Comparison of ENCODE assay signal across 7 mouse cellular contexts in genomic region chr9:67049836-67050235, GRCm38 (mm10). TPM values are rescaled to one million over a fixed set of nuclear protein-coding genes. Genes with fewer than 3 reads are reported as not detected.
A peak's percentile ranks its signal among the peaks of the same experiment; 100 is the strongest.
DNase-seq lines count a peak whose midpoint lies in the region; ATAC-seq and TF ChIP-seq lines count a peak whose summit lies in the region.

No protein-coding gene starts in this region.

- peak overlapping the region; percentile 72 for H3K4me3 ChIP-seq in lung, embryonic 15.5 days
- H3K4me3 ChIP-seq in forebrain, embryonic 14.5 days (ENCODE audit: low read depth, low read length), result peak overlapping the region; percentile 44
- peak overlapping the region; percentile 67 for H3K4me3 ChIP-seq in limb, embryonic 15.5 days
- peak overlapping the region; percentile 86 for H3K4me3 ChIP-seq in stomach, postnatal 0 days (ENCODE audit: low read depth, low read length)

- no peak; the same call in 1 of the 2 replicates for TF ChIP-seq CTCF in stomach, postnatal 0 days (IDR thresholded peaks at IDR 0.05; ENCODE audit: low read depth)

- no peak for TF ChIP-seq EP300 in stomach, postnatal 0 days (optimal IDR thresholded peaks at IDR 0.05)

- no peaks in the 10 kb centered on the region for H3K36me3 ChIP-seq in lung, embryonic 15.5 days
- no peaks in the 10 kb centered on the region for H3K36me3 ChIP-seq in forebrain, embryonic 14.5 days (ENCODE audit: control insufficient read depth, insufficient read depth, low read length)
- no peaks in the 10 kb centered on the region for H3K36me3 ChIP-seq in limb, embryonic 15.5 days
- H3K36me3 ChIP-seq in stomach, postnatal 0 days (ENCODE audit: control insufficient read depth, insufficient read depth, low read length), result no peaks in the 10 kb centered on the region

- peak overlapping the region; percentile 89 for H3K27ac ChIP-seq in lung, embryonic 15.5 days
- no peak overlapping the region for H3K27ac ChIP-seq in forebrain, embryonic 14.5 days (ENCODE audit: low read depth, low read length)
- H3K27ac ChIP-seq in limb, embryonic 15.5 days, result peak overlapping the region; percentile 89
- H3K27ac ChIP-seq in stomach, postnatal 0 days (replicated peaks), result peak overlapping the region; percentile 96

- no peak for ATAC-seq in lung, embryonic 15.5 days (ENCODE audit: borderline replicate concordance, extremely low read depth, low FRiP score, low TSS enrichment)
- ATAC-seq in forebrain, embryonic 14.5 days, result no peak
- no peak for ATAC-seq in limb, embryonic 15.5 days (ENCODE audit: insufficient number of reproducible peaks, low FRiP score, low TSS enrichment, low read depth)
- ATAC-seq in stomach, postnatal 0 days (ENCODE audit: low FRiP score, low TSS enrichment), result no peak

- WGBS in lung, embryonic 15.5 days, result 27% methylated on average over 7 of the region's 7 CpGs
- 22% methylated on average over 7 of the region's 7 CpGs for WGBS in forebrain, embryonic 14.5 days
- WGBS in limb, embryonic 15.5 days, result 27% methylated on average over 7 of the region's 7 CpGs
- 24% methylated on average over 7 of the region's 7 CpGs for WGBS in stomach, postnatal 0 days

- H3K4me1 ChIP-seq in lung, embryonic 15.5 days, result peaks cover 31% of the 10 kb centered on the region
- H3K4me1 ChIP-seq in forebrain, embryonic 14.5 days (ENCODE audit: control insufficient read depth, insufficient read depth, low read length), result peaks cover 11% of the 10 kb centered on the region
- H3K4me1 ChIP-seq in limb, embryonic 15.5 days, result peaks cover 41% of the 10 kb centered on the region
- H3K4me1 ChIP-seq in stomach, postnatal 0 days (replicated peaks; ENCODE audit: control insufficient read depth, insufficient read depth), result no peaks in the 10 kb centered on the region

- no peaks in the 10 kb centered on the region for H3K9me3 ChIP-seq in lung, embryonic 15.5 days
- H3K9me3 ChIP-seq in forebrain, embryonic 14.5 days (replicated peaks; ENCODE audit: control insufficient read depth, low read length), result no peaks in the 10 kb centered on the region
- H3K9me3 ChIP-seq in limb, embryonic 15.5 days, result no peaks in the 10 kb centered on the region
- H3K9me3 ChIP-seq in stomach, postnatal 0 days (ENCODE audit: control insufficient read depth, low read length), result no peaks in the 10 kb centered on the region

- H3K4me2 ChIP-seq in lung, embryonic 15.5 days, result peak overlapping the region; percentile 91
- H3K4me2 ChIP-seq in forebrain, embryonic 14.5 days (ENCODE audit: low read length), result peak overlapping the region; percentile 91
- peak overlapping the region; percentile 69 for H3K4me2 ChIP-seq in limb, embryonic 15.5 days
- peak overlapping the region; percentile 69 for H3K4me2 ChIP-seq in stomach, postnatal 0 days (replicated peaks; ENCODE audit: low read depth)

- peak overlapping the region; percentile 77; the same call in 1 of the 2 replicates for H3K9ac ChIP-seq in lung, embryonic 15.5 days
- no peak overlapping the region; the same call in 1 of the 2 replicates for H3K9ac ChIP-seq in forebrain, embryonic 14.5 days (ENCODE audit: low read length)
- no peak overlapping the region; the same call in 1 of the 2 replicates for H3K9ac ChIP-seq in limb, embryonic 15.5 days
- H3K9ac ChIP-seq in stomach, postnatal 0 days (ENCODE audit: low read length), result peak overlapping the region; percentile 93

- no peak for DNase-seq in lung, adult 18-20 months
- DNase-seq in forebrain, embryonic 14.5 days (ENCODE audit: low spot score), result no peak
- DNase-seq in stomach, postnatal 0 days (ENCODE audit: low spot score), result peak; percentile 31
- DNase-seq in ovary, postnatal 14 days (ENCODE audit: low spot score), result no peak
- no peak for DNase-seq in retina, embryonic 14.5 days (ENCODE audit: low spot score)

- 0 out of 2 replicates have a peak, but pooled peaks cover 5% of the 10 kb centered on the region for H3K27me3 ChIP-seq in lung, embryonic 15.5 days
- peaks cover 34% of the 10 kb centered on the region for H3K27me3 ChIP-seq in forebrain, embryonic 14.5 days (replicated peaks; ENCODE audit: control insufficient read depth, insufficient read depth, low read length)
- H3K27me3 ChIP-seq in limb, embryonic 15.5 days, result no peaks in the 10 kb centered on the region
- no peaks in the 10 kb centered on the region for H3K27me3 ChIP-seq in stomach, postnatal 0 days (ENCODE audit: control insufficient read depth, insufficient read depth, low read length)

RNA-seq across cellular contexts. Expression of gene Tpm1, which starts 0.6 kb away (rescaled TPM):
- 747 and 774 TPM in 2 replicates for polyA plus RNA-seq in lung, embryonic 15.5 days (2015; fragmentation: Nextera tagmentation; extraction: Ambion mirVana)
- polyA plus RNA-seq in forebrain, embryonic 14.5 days (2014; fragmentation: Nextera tagmentation; extraction: Ambion mirVana), result 104 and 126 TPM in 2 replicates
- 710 and 1,010 TPM in 2 replicates for polyA plus RNA-seq in limb, embryonic 15.5 days (2015; fragmentation: Nextera tagmentation; extraction: Ambion mirVana)
- polyA plus RNA-seq in stomach, postnatal 0 days (2015; fragmentation: Nextera tagmentation; extraction: Ambion mirVana), result 1,738 and 2,538 TPM in 2 replicates

Comparison
In these comparisons a context has a peak if more than half of its experiments do, and no peak if none do; other contexts are left out.
1. H3K9ac ChIP-seq: peak in lung, embryonic 15.5 days (single experiment) and stomach, postnatal 0 days (single experiment); none in forebrain, embryonic 14.5 days (single experiment) and limb, embryonic 15.5 days (single experiment).
2. Peak in every context shown above with its lines, with median percentiles within 50 percentile points of each other: H3K4me2 ChIP-seq and H3K4me3 ChIP-seq.